Mouse (Mus musculus): ENCODE results near the gene Exoc5.

DNA sequence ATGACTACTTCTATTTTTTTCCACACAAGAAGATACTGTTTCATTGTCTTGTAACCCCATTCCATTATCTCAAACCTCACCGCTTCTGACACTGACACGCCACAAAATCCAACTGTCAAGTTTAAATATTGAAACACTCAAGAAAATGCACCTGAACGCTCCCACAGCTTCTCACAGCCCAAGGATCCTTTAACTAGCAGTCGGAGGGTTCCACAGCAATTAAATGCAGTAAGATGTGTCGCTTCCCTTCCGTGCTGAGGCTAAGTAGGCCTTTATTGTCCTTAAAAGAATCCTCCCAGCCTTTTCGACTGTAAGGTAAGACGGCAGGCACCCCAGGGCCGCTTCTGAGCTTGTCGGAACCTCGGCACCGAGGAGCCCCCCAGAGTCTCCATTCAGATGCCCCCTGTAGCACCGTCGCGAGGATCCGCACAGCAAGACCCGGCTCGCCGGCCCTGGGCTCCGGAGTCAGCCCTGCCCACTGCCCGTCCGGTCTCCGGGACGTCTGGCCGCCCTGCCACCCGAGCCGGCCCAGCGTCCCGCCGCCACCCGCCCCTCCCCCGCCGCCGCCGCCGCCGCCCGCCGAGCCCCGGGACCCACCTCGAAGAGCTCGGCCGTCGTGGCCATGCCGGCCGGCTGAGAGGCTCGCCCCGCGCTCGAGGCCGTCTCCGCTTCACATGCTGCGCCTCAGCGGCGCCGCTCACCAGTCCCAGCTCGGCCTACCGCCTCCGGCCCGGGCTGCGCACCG, 752 bp downstream of the Exoc5 start, which contains the start of gene Ap5m1:
- no peak for TF ChIP-seq CTCF (IDR thresholded peaks at IDR 0.05; ENCODE audit: low read depth)
- TF ChIP-seq EP300 (IDR thresholded peaks at IDR 0.05; ENCODE audit: low read depth) = no peak
